Mouse (Mus musculus) common myeloid progenitor, adult 5-6 weeks (primary cell): ENCODE results near the gene Copg1. TPM values are rescaled to one million over a fixed set of nuclear protein-coding genes. Genes with fewer than 3 reads are reported as not detected.
"Not testable (repeated sequence)": the region's sequence is repeated elsewhere in the genome, so short reads cannot be mapped to it uniquely, and the experiment has no call there.

Source experiments
- ATAC-seq: replicated peaks from 2 replicates; pipeline ENCODE4 v1.8.0; 2016; ENCODE audit warnings: low read depth, mild to moderate bottlenecking, moderate TSS enrichment, inconsistent platforms; ENCODE audit not compliant: poor library complexity, severe bottlenecking
- total RNA-seq: library from RNA; stranded (forward); fragments of 200-1000, 187-1606 nt; gene quantifications from 2 replicates; pipeline ENCODE4 v1.2.3, GENCODE M21; 2017

Gene Copg1
- total RNA-seq, 1 experiment from 2014 or later: 54.9 TPM

DNA sequence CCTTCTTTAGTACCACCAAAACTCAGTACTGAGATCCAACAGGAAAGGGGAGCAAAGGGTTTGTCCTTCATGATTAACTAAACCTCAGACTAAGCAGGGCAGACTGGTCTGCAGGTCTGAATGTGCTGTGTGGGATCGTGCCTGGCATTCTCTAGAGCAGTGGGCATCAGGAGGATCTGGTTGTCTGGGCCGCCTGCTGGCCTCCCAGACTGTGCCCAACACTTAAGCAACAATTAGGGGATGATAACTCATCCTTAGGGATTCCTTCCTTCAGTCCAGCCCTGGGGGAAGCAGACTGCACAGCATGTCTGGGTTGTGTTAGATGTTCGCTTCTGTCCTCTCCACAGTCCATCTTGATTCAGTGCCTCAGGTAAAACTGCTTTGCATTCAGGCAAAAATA is 51.3 kb downstream of the Copg1 start:
- ATAC-seq: no peak

- ATAC-seq: no peak
These were observed 54.6 kb downstream of the Copg1 start for GRCm38 (mm10) chr6:87942179-87942578.

DNA sequence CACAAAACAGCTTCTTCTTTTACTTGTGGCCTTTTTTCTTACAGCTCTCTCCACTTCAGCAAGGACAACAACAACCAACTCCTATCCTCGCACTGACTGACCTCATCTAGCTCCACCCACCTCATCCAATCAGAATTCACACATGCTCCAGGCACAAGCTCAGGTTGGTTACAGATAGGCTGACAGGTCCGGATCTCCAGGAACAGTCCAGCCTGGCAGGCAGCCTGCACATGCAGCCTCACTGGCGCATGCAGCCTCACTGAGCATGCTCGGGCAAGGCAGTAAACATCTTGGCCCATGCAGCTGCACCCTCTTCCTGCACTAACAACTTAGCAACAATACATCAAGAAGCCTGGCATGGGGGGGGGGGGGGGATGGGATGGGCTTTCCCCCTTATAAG is 74.8 kb downstream of the Copg1 start:
- not testable (repeated sequence) for ATAC-seq

Other genes starting within 250 kb of the Copg1 start
- 36.5 and 42.4 TPM in 2 replicates for gene Aplf, start 215.6 kb upstream of the Copg1 start, total RNA-seq
- 5.4 and 9.5 TPM in 2 replicates for gene Efcc1, start 156.9 kb upstream of the Copg1 start, total RNA-seq
- gene Gp9, start 109.7 kb upstream of the Copg1 start, total RNA-seq: 13.4 and 14.6 TPM in 2 replicates
- gene Rab43, start 75.7 kb upstream of the Copg1 start, total RNA-seq: 7.1 and 10.1 TPM in 2 replicates
- gene Gm45140, start 52.0 kb upstream of the Copg1 start, total RNA-seq: 16.3 and 25.1 TPM in 2 replicates
- gene Isy1, start 49.0 kb upstream of the Copg1 start, total RNA-seq: 140 and 162 TPM in 2 replicates
- gene Cnbp, start 36.7 kb upstream of the Copg1 start, total RNA-seq: 1,356 and 1,403 TPM in 2 replicates
- gene Hmces, start 26.1 kb downstream of the Copg1 start, total RNA-seq: 44.9 and 47.6 TPM in 2 replicates
- 3.2 TPM in 1 of 2 replicates, not detected in the other for gene H1fx, start 93.8 kb downstream of the Copg1 start, total RNA-seq
- 87.3 and 94.2 TPM in 2 replicates for gene Rab7, start 157.5 kb downstream of the Copg1 start, total RNA-seq
- 196 and 216 TPM in 2 replicates for gene Rpn1, start 196.7 kb downstream of the Copg1 start, total RNA-seq